Mouse (Mus musculus): ENCODE data around the gene Baz2a. TPM values are rescaled to one million over a fixed set of nuclear protein-coding genes. Genes with fewer than 3 reads are reported as not detected.
"Not testable (repeated sequence)": the region's sequence is repeated elsewhere in the genome, so short reads cannot be mapped to it uniquely, and the experiment has no call there.

Gene Baz2a
- polyA plus RNA-seq, 1 experiment, result 53.8 TPM

GRCm38 (mm10) chr10:128080496-128080895, 10.9 kb upstream of the Baz2a start:
- TF ChIP-seq POLR2A (IDR thresholded peaks at IDR 0.05; ENCODE audit: insufficient read depth, low read depth, low read length), result no peak
- TF ChIP-seq CTCF (IDR thresholded peaks at IDR 0.05; ENCODE audit: insufficient read depth, low read depth, low read length), result no peak
- H3K27ac ChIP-seq (ENCODE audit: insufficient read depth, low read depth, low read length), result no peak overlapping the region
- peaks cover 4% of the 10 kb centered on the region; the same call in 1 of the 2 replicates for H3K4me1 ChIP-seq (ENCODE audit: control insufficient read depth, insufficient read depth, low read length)
- H3K4me3 ChIP-seq (ENCODE audit: insufficient read depth, low read depth, low read length), result no peak overlapping the region
- WGBS, result 70% methylated on average over 1 of the region's 1 CpGs

GRCm38 (mm10) chr10:128081807-128082476, 9.4 kb upstream of the Baz2a start:
- WGBS, result 25% methylated on average over 6 of the region's 6 CpGs
- H3K27ac ChIP-seq (ENCODE audit: insufficient read depth, low read depth, low read length), result peak overlapping the region; percentile 99; the same call in 1 of the 2 replicates
- peaks cover 9% of the 10 kb centered on the region; the same call in 1 of the 2 replicates for H3K4me1 ChIP-seq (ENCODE audit: control insufficient read depth, insufficient read depth, low read length)
- no peak overlapping the region for H3K4me3 ChIP-seq (ENCODE audit: insufficient read depth, low read depth, low read length)
- TF ChIP-seq CTCF (IDR thresholded peaks at IDR 0.05; ENCODE audit: insufficient read depth, low read depth, low read length) (no peak), POLR2A (IDR thresholded peaks at IDR 0.05; ENCODE audit: insufficient read depth, low read depth, low read length) (no peak)

- WGBS, result 8% methylated on average over 9 of the region's 9 CpGs
- Histone ChIP-seq H3K4me3 (ENCODE audit: insufficient read depth, low read depth, low read length) (peak overlapping the region; percentile 95), H3K4me1 (ENCODE audit: control insufficient read depth, insufficient read depth, low read length) (peaks cover 9% of the 10 kb centered on the region; the same call in 1 of the 2 replicates), H3K27ac (ENCODE audit: insufficient read depth, low read depth, low read length) (peak overlapping the region; percentile 99)
- TF ChIP-seq CTCF (IDR thresholded peaks at IDR 0.05; ENCODE audit: insufficient read depth, low read depth, low read length) (no peak), POLR2A (IDR thresholded peaks at IDR 0.05; ENCODE audit: insufficient read depth, low read depth, low read length) (no peak)
Measured at GRCm38 (mm10) chr10:128082477-128082808, 8.9 kb upstream of the Baz2a start.

- H3K4me1 ChIP-seq (ENCODE audit: control insufficient read depth, insufficient read depth, low read length), result peaks cover 9% of the 10 kb centered on the region; the same call in 1 of the 2 replicates
- WGBS, result under 1% methylated on average over 34 of the region's 34 CpGs
- TF ChIP-seq CTCF (IDR thresholded peaks at IDR 0.05; ENCODE audit: insufficient read depth, low read depth, low read length) (no peak), POLR2A (IDR thresholded peaks at IDR 0.05; ENCODE audit: insufficient read depth, low read depth, low read length) (peak; percentile 73)
- H3K27ac ChIP-seq (ENCODE audit: insufficient read depth, low read depth, low read length), result peak within 1 kb of the TSS; percentile 100
- H3K4me3 ChIP-seq (ENCODE audit: insufficient read depth, low read depth, low read length), result peak within 1 kb of the TSS; percentile 96
Measured at GRCm38 (mm10) chr10:128082880-128083421, 8.4 kb upstream of the Baz2a start, which contains the start of gene Atp5b. Gene Atp5b (plus strand): TSS chr10:128083273.

- Histone ChIP-seq H3K27ac (ENCODE audit: insufficient read depth, low read depth, low read length) (peak overlapping the region; percentile 100), H3K4me3 (ENCODE audit: insufficient read depth, low read depth, low read length) (peak overlapping the region; percentile 96), H3K4me1 (ENCODE audit: control insufficient read depth, insufficient read depth, low read length) (peaks cover 9% of the 10 kb centered on the region; the same call in 1 of the 2 replicates)
- no peak for TF ChIP-seq POLR2A (IDR thresholded peaks at IDR 0.05; ENCODE audit: insufficient read depth, low read depth, low read length)
- no peak for TF ChIP-seq CTCF (IDR thresholded peaks at IDR 0.05; ENCODE audit: insufficient read depth, low read depth, low read length)
- WGBS, result under 1% methylated on average over 22 of the region's 22 CpGs
Measured at GRCm38 (mm10) chr10:128083688-128084087, 7.7 kb upstream of the Baz2a start.

GRCm38 (mm10) chr10:128084160-128084559, 7.2 kb upstream of the Baz2a start:
- Histone ChIP-seq H3K4me3 (ENCODE audit: insufficient read depth, low read depth, low read length) (peak overlapping the region; percentile 96), H3K27ac (ENCODE audit: insufficient read depth, low read depth, low read length) (peak overlapping the region; percentile 100; the same call in 1 of the 2 replicates), H3K4me1 (ENCODE audit: control insufficient read depth, insufficient read depth, low read length) (peaks cover 9% of the 10 kb centered on the region; the same call in 1 of the 2 replicates)
- TF ChIP-seq CTCF (IDR thresholded peaks at IDR 0.05; ENCODE audit: insufficient read depth, low read depth, low read length), result no peak
- TF ChIP-seq POLR2A (IDR thresholded peaks at IDR 0.05; ENCODE audit: insufficient read depth, low read depth, low read length), result no peak
- under 1% methylated on average over 3 of the region's 3 CpGs for WGBS

- TF ChIP-seq POLR2A (IDR thresholded peaks at IDR 0.05; ENCODE audit: insufficient read depth, low read depth, low read length) (no peak), CTCF (IDR thresholded peaks at IDR 0.05; ENCODE audit: insufficient read depth, low read depth, low read length) (no peak)
- Histone ChIP-seq H3K4me3 (ENCODE audit: insufficient read depth, low read depth, low read length) (no peak overlapping the region), H3K4me1 (ENCODE audit: control insufficient read depth, insufficient read depth, low read length) (peaks cover 10% of the 10 kb centered on the region), H3K27ac (ENCODE audit: insufficient read depth, low read depth, low read length) (no peak overlapping the region)
- 56% methylated on average over 6 of the region's 6 CpGs for WGBS
Measured at GRCm38 (mm10) chr10:128086391-128086790, 5.0 kb upstream of the Baz2a start.

GRCm38 (mm10) chr10:128087216-128087615, 4.2 kb upstream of the Baz2a start:
- WGBS, result 63% methylated on average over 2 of the region's 2 CpGs

GRCm38 (mm10) chr10:128088181-128088580, 3.2 kb upstream of the Baz2a start:
- Histone ChIP-seq H3K4me1 (ENCODE audit: control insufficient read depth, insufficient read depth, low read length) (peaks cover 20% of the 10 kb centered on the region), H3K27ac (ENCODE audit: insufficient read depth, low read depth, low read length) (no peak overlapping the region), H3K4me3 (ENCODE audit: insufficient read depth, low read depth, low read length) (no peak overlapping the region)
- TF ChIP-seq POLR2A (IDR thresholded peaks at IDR 0.05; ENCODE audit: insufficient read depth, low read depth, low read length) (no peak), CTCF (IDR thresholded peaks at IDR 0.05; ENCODE audit: insufficient read depth, low read depth, low read length) (no peak)
- WGBS, result 78% methylated on average over 5 of the region's 5 CpGs

More at GRCm38 (mm10) chr10:128087216-128087615, 4.2 kb upstream of the Baz2a start:
- peaks cover 18% of the 10 kb centered on the region for H3K4me1 ChIP-seq (ENCODE audit: control insufficient read depth, insufficient read depth, low read length)
- not testable (repeated sequence) for H3K4me3 ChIP-seq (ENCODE audit: insufficient read depth, low read depth, low read length); H3K27ac ChIP-seq (ENCODE audit: insufficient read depth, low read depth, low read length)

Measured in olfactory bulb, adult 2 months (tissue).